ENCODE assay signal across 8 mouse cellular contexts in the genomic region with DNA sequence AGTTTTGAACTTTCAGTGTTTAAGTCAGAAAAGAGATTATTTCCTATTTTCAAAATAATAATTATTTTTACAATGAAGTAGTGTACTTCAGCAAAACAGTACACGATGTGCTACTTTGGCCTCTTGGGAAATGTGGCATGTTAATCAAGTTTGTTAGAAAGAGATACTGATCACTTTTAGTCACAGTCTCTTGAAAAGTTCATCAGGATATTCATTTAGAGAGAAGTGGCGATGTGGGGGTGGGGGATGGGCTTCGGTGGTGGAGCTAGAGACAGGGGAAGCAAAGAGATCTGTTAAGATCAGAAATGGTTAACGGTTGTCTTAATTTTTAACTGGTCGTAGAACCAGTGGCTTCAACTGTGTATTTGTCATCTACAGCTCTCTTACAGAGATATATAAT. TPM values are rescaled to one million over a fixed set of nuclear protein-coding genes. Genes with fewer than 3 reads are reported as not detected.
DNase-seq lines count a peak whose midpoint lies in the region; ATAC-seq and TF ChIP-seq lines count a peak whose summit lies in the region.

No protein-coding gene starts in this region.

- no peaks in the 10 kb centered on the region for H3K36me3 ChIP-seq in kidney, postnatal 0 days (ENCODE audit: insufficient read depth, low read length)
- H3K36me3 ChIP-seq in G1E (replicated peaks), result peaks cover 4% of the 10 kb centered on the region
- H3K36me3 ChIP-seq in neural tube, embryonic 15.5 days, result no peaks in the 10 kb centered on the region

- TF ChIP-seq CTCF in kidney, postnatal 0 days (IDR thresholded peaks at IDR 0.05; ENCODE audit: low read depth), result no peak
- no peak for TF ChIP-seq CTCF in G1E (IDR thresholded peaks at IDR 0.05; ENCODE audit: low read depth, low read length)
- TF ChIP-seq CTCF in gastrocnemius, adult 2 months (IDR thresholded peaks at IDR 0.05), result no peak

- no peak overlapping the region for H3K4me3 ChIP-seq in kidney, postnatal 0 days (replicated peaks; ENCODE audit: low read depth, low read length)
- H3K4me3 ChIP-seq in G1E (ENCODE audit: low read depth, low read length), result peak overlapping the region; percentile 80; the same call in 1 of the 2 replicates
- no peak overlapping the region for H3K4me3 ChIP-seq in neural tube, embryonic 15.5 days (replicated peaks)
- H3K4me3 ChIP-seq in gastrocnemius, adult 2 months, result no peak overlapping the region; the same call in 1 of the 2 replicates

- intact Hi-C loops in gastrocnemius, adult 2 months (cut with DNase I), result no loop called here

- no peaks in the 10 kb centered on the region for H3K4me1 ChIP-seq in kidney, postnatal 0 days (replicated peaks; ENCODE audit: insufficient read depth, low read length)
- peaks cover 2% of the 10 kb centered on the region; the same call in 1 of the 2 replicates for H3K4me1 ChIP-seq in G1E (ENCODE audit: insufficient read depth, low read depth, low read length)
- no peaks in the 10 kb centered on the region for H3K4me1 ChIP-seq in neural tube, embryonic 15.5 days

- ATAC-seq in kidney, postnatal 0 days (replicated peaks; ENCODE audit: low FRiP score, low read depth), result no peak
- ATAC-seq in G1E (ENCODE audit: extremely low read depth, insufficient number of reproducible peaks, low FRiP score, poor library complexity, severe bottlenecking), result no peak
- ATAC-seq in neural tube, embryonic 15.5 days (ENCODE audit: low FRiP score), result no peak

- 38% methylated on average over 5 of the region's 5 CpGs for WGBS in kidney, postnatal 0 days
- 41% methylated on average over 5 of the region's 5 CpGs for WGBS in neural tube, embryonic 15.5 days

- peak; percentile 2 for DNase-seq in embryo, embryonic 11 days
- no peak for DNase-seq in embryo, embryonic 10.5 days (ENCODE audit: low spot score)
- no peak for DNase-seq in kidney, postnatal 0 days (ENCODE audit: low spot score)
- no peak for DNase-seq in kidney, postnatal 25 days
- DNase-seq in G1E (ENCODE audit: low spot score) (peak; percentile 5), MN1 (ENCODE audit: low spot score) (no peak)
- no peak for DNase-seq in gastrocnemius, adult 2 months

- H3K9ac ChIP-seq in kidney, postnatal 0 days (ENCODE audit: low read depth, low read length), result no peak overlapping the region
- no peak overlapping the region for H3K9ac ChIP-seq in neural tube, embryonic 15.5 days (replicated peaks)

- H3K9me3 ChIP-seq in kidney, postnatal 0 days (replicated peaks; ENCODE audit: low read length), result no peaks in the 10 kb centered on the region
- H3K9me3 ChIP-seq in G1E (replicated peaks), result no peaks in the 10 kb centered on the region
- H3K9me3 ChIP-seq in neural tube, embryonic 15.5 days (replicated peaks), result no peaks in the 10 kb centered on the region

- H3K4me2 ChIP-seq in kidney, postnatal 0 days (ENCODE audit: low read length), result peak overlapping the region; percentile 57
- H3K4me2 ChIP-seq in neural tube, embryonic 15.5 days, result peak overlapping the region; percentile 54; the same call in 1 of the 2 replicates

- no peaks in the 10 kb centered on the region for H3K27me3 ChIP-seq in kidney, postnatal 0 days (ENCODE audit: insufficient read depth, low read length)
- H3K27me3 ChIP-seq in G1E (ENCODE audit: insufficient read depth, low read length), result no peaks in the 10 kb centered on the region
- peaks cover 54% of the 10 kb centered on the region for H3K27me3 ChIP-seq in neural tube, embryonic 15.5 days (replicated peaks)

- no peak overlapping the region for H3K27ac ChIP-seq in kidney, postnatal 0 days
- no peak overlapping the region for H3K27ac ChIP-seq in neural tube, embryonic 15.5 days (replicated peaks)
- no peak overlapping the region for H3K27ac ChIP-seq in gastrocnemius, adult 2 months

RNA-seq across cellular contexts. Expression of a gene that starts 1.0 kb away (rescaled TPM):
- polyA plus RNA-seq in kidney, postnatal 0 days (2015; fragmentation: Nextera tagmentation; extraction: Ambion mirVana), result 7.8 and 8.3 TPM in 2 replicates
- total RNA-seq in G1E (2014; fragmentation: Nextera tagmentation), result 22.3 and 28.5 TPM in 2 replicates
- 14.8 and 18.7 TPM in 2 replicates for total RNA-seq in G1E (2017)
- 54.2 and 67.0 TPM in 2 replicates for polyA plus RNA-seq in G1E (2012)
- 9.1 and 11.2 TPM in 2 replicates for polyA plus RNA-seq in neural tube, embryonic 15.5 days (2015; fragmentation: Nextera tagmentation; extraction: Ambion mirVana)
- total RNA-seq in gastrocnemius, adult 2 months (2021), result 1 to 10 TPM; 5.4 to 6.3 TPM

RNA-seq across cellular contexts. Expression of a gene that starts 20.8 kb away (rescaled TPM):
- polyA plus RNA-seq in kidney, postnatal 0 days (2015; fragmentation: Nextera tagmentation; extraction: Ambion mirVana), result 41.3 and 44.7 TPM in 2 replicates
- total RNA-seq in G1E (2014; fragmentation: Nextera tagmentation) (387 and 408 TPM in 2 replicates), G1E (2017) (239 and 275 TPM in 2 replicates)
- polyA plus RNA-seq in G1E (2012), result 21.0 and 31.9 TPM in 2 replicates
- 74.9 and 80.0 TPM in 2 replicates for polyA plus RNA-seq in neural tube, embryonic 15.5 days (2015; fragmentation: Nextera tagmentation; extraction: Ambion mirVana)
- 100 to 1,000 TPM in 1 of 2 experiments, 10 to 100 TPM in 1; 71.7 to 129 TPM for total RNA-seq in gastrocnemius, adult 2 months (2021)

Comparison
In these comparisons a context has a peak if more than half of its experiments do, and no peak if none do; other contexts are left out.
1. DNase-seq: peak in embryo, embryonic 11 days (single experiment) and G1E (single experiment); none in embryo, embryonic 10.5 days (single experiment), kidney, postnatal 0 days (single experiment), kidney, postnatal 25 days (0 of 2), MN1 (single experiment) and gastrocnemius, adult 2 months (single experiment).